Comparison of ENCODE assay signal across 8 mouse cellular contexts in genomic region chr5:31696971-31697643, GRCm38 (mm10). TPM values are rescaled to one million over a fixed set of nuclear protein-coding genes. Genes with fewer than 3 reads are reported as not detected.
DNase-seq lines count a peak whose midpoint lies in the region; ATAC-seq and TF ChIP-seq lines count a peak whose summit lies in the region.

Gene Rbks, minus strand, starts transcription at chr5:31697627.

- H3K9ac ChIP-seq in limb, embryonic 11.5 days (ENCODE audit: low read length) = peak within 1 kb of the TSS; percentile 73
- H3K9ac ChIP-seq in neural tube, embryonic 15.5 days (replicated peaks) = peak within 1 kb of the TSS; percentile 92

- H3K4me2 ChIP-seq in limb, embryonic 11.5 days (ENCODE audit: low read depth, severe bottlenecking) = peak within 1 kb of the TSS; percentile 66
- H3K4me2 ChIP-seq in neural tube, embryonic 15.5 days = peak within 1 kb of the TSS; percentile 68

- no peaks in the 10 kb centered on the region for H3K27me3 ChIP-seq in C2C12 (ENCODE audit: control insufficient read depth, insufficient read depth, insufficient read length)
- no peaks in the 10 kb centered on the region for H3K27me3 ChIP-seq in limb, embryonic 11.5 days (ENCODE audit: control insufficient read depth, insufficient read depth, low read length)
- no peaks in the 10 kb centered on the region for H3K27me3 ChIP-seq in neural tube, embryonic 15.5 days (replicated peaks)

- H3ac ChIP-seq in C2C12 (ENCODE audit: control insufficient read depth, insufficient read length, low read depth) = peak within 1 kb of the TSS; percentile 79

- whole genome bisulfite sequencing in limb, embryonic 11.5 days = 9% methylated on average over 18 of the region's 18 CpGs
- 9% methylated on average over 17 of the region's 18 CpGs for WGBS in neural tube, embryonic 15.5 days

- peaks cover 2% of the 10 kb centered on the region for H3K79me3 ChIP-seq in C2C12 (ENCODE audit: low read depth)

- H3K9me3 ChIP-seq in limb, embryonic 11.5 days (ENCODE audit: control insufficient read depth, low read length) = no peaks in the 10 kb centered on the region
- no peaks in the 10 kb centered on the region for H3K9me3 ChIP-seq in neural tube, embryonic 15.5 days (replicated peaks)

- H3K36me3 ChIP-seq in C2C12 (ENCODE audit: control insufficient read depth, insufficient read depth) = peaks cover 4% of the 10 kb centered on the region
- no peaks in the 10 kb centered on the region for H3K36me3 ChIP-seq in limb, embryonic 11.5 days (ENCODE audit: control insufficient read depth, insufficient read depth, low read length)
- H3K36me3 ChIP-seq in neural tube, embryonic 15.5 days = no peaks in the 10 kb centered on the region

- intact Hi-C loops in gastrocnemius, adult 2 months (cut with DNase I) = loop anchor here (5.0 kb wide), 1 partner anchor 500 kb away; no protein-coding TSS in a partner anchor

- H3K27ac ChIP-seq in gastrocnemius, adult 2 months = peak within 1 kb of the TSS; percentile 98
- peak within 1 kb of the TSS; percentile 61 for H3K27ac ChIP-seq in limb, embryonic 11.5 days (replicated peaks; ENCODE audit: low read depth, low read length)
- peak within 1 kb of the TSS; percentile 96 for H3K27ac ChIP-seq in neural tube, embryonic 15.5 days (replicated peaks)

- no peaks in the 10 kb centered on the region for H3K4me1 ChIP-seq in limb, embryonic 11.5 days (ENCODE audit: control insufficient read depth, insufficient read depth, low read length)
- H3K4me1 ChIP-seq in neural tube, embryonic 15.5 days = peaks cover 14% of the 10 kb centered on the region

- peak within 1 kb of the TSS; percentile 84 for H3K4me3 ChIP-seq in gastrocnemius, adult 2 months
- H3K4me3 ChIP-seq in C2C12 (ENCODE audit: insufficient read depth, poor library complexity, severe bottlenecking) = peak within 1 kb of the TSS; percentile 59
- peak within 1 kb of the TSS; percentile 80 for H3K4me3 ChIP-seq in limb, embryonic 11.5 days (ENCODE audit: low read depth, low read length)
- H3K4me3 ChIP-seq in neural tube, embryonic 15.5 days (replicated peaks) = peak within 1 kb of the TSS; percentile 89

- peak; percentile 90 for ATAC-seq in erythroblast, adult 5-6 weeks (replicated peaks; ENCODE audit: low FRiP score, poor library complexity, severe bottlenecking)
- no peak; the same call in 1 of the 2 replicates for ATAC-seq in limb, embryonic 11.5 days (ENCODE audit: insufficient number of reproducible peaks, low FRiP score, low TSS enrichment, low read depth)
- no peak for ATAC-seq in neural tube, embryonic 15.5 days (ENCODE audit: low FRiP score)

- TF ChIP-seq CTCF in gastrocnemius, adult 2 months (IDR thresholded peaks at IDR 0.05) = no peak
- TF ChIP-seq CTCF in C2C12 (IDR thresholded peaks at IDR 0.05; ENCODE audit: control insufficient read depth, insufficient read depth, insufficient read length) = no peak

- peaks cover 8% of the 10 kb centered on the region for H3K79me2 ChIP-seq in C2C12 (ENCODE audit: control insufficient read depth, insufficient read depth)

- no peak for DNase-seq in gastrocnemius, adult 2 months
- no peak for DNase-seq in gastrocnemius, adult 8-10 months (ENCODE audit: low spot score in 2 of 2)
- DNase-seq in limb, embryonic 11.5 days (ENCODE audit: low spot score) = no peak
- no peak for DNase-seq in natural killer cell, adult 2 months (ENCODE audit: low spot score in 2 of 2)
- no peak for DNase-seq in urinary bladder, postnatal 25 days (ENCODE audit: low spot score)

TF ChIP-seq in C2C12, 6 proteins besides CTCF, POLR2A, EP300 and RAD21:
- TF ChIP-seq FOSL1 (IDR thresholded peaks at IDR 0.05; ENCODE audit: insufficient read depth, low read length, poor library complexity, severe bottlenecking) = no peak
- no peak for TF ChIP-seq MYOG (IDR thresholded peaks at IDR 0.05; ENCODE audit: control insufficient read depth, extremely low read depth, insufficient read length)
- no peak for TF ChIP-seq CEBPB (IDR thresholded peaks at IDR 0.05; ENCODE audit: low read depth)
- TF ChIP-seq MYOD1 (IDR thresholded peaks at IDR 0.05; ENCODE audit: control insufficient read depth, insufficient read length, low read depth) = no peak
- TF ChIP-seq USF1 (IDR thresholded peaks at IDR 0.05; ENCODE audit: low read depth) = no peak
- no peak for TF ChIP-seq MAX (IDR thresholded peaks at IDR 0.05)
TF ChIP-seq in C2C12: peak in this region for 0.

RNA-seq across cellular contexts. Expression of gene Rbks, which starts in this region (rescaled TPM):
- total RNA-seq in gastrocnemius, adult 2 months (2021) = 1 to 10 TPM; 3.9 to 5.9 TPM
- total RNA-seq in gastrocnemius, adult 8-10 months (2022) = 1 to 10 TPM; 2.7 to 5.1 (median 4.3) TPM
- 1.3 TPM for polyA plus RNA-seq in C2C12 (2012; fragmentation: generic; extraction: Trizol)
- total RNA-seq in erythroblast, adult 5-6 weeks (2015; ENCODE audit: low replicate concordance) = 9.4 TPM in 1 of 2 replicates, not detected in the other
- total RNA-seq in erythroblast, adult 5-6 weeks (2017; ENCODE audit: low replicate concordance) = 2.9 and 7.2 TPM in 2 replicates
- 2.7 and 2.8 TPM in 2 replicates for polyA plus RNA-seq in limb, embryonic 11.5 days (2014; fragmentation: Nextera tagmentation; extraction: Ambion mirVana)
- 2.3 and 4.9 TPM in 2 replicates for polyA plus RNA-seq in neural tube, embryonic 15.5 days (2015; fragmentation: Nextera tagmentation; extraction: Ambion mirVana)
